Mouse (Mus musculus): ENCODE measurements around the gene Trak1.
"Not testable (repeated sequence)": the region's sequence is repeated elsewhere in the genome, so short reads cannot be mapped to it uniquely, and the experiment has no call there.

Gene Trak1

GRCm38 (mm10) chr9:121423621-121424020 lies 126.3 kb downstream of the Trak1 start:
- CTCF ChIA-PET = no interaction called here

GRCm38 (mm10) chr9:121424281-121425164 lies 127.2 kb downstream of the Trak1 start:
- CTCF ChIA-PET = no interaction called here

GRCm38 (mm10) chr9:121426451-121426850 lies 129.1 kb downstream of the Trak1 start:
- CTCF ChIA-PET = no interaction called here

- CTCF ChIA-PET = no interaction called here
Observed at GRCm38 (mm10) chr9:121426902-121427301, 129.6 kb downstream of the Trak1 start.

- CTCF ChIA-PET = no interaction called here
Observed at GRCm38 (mm10) chr9:121429592-121429991, 132.3 kb downstream of the Trak1 start.

GRCm38 (mm10) chr9:121430379-121430778 lies 133.1 kb downstream of the Trak1 start:
- CTCF ChIA-PET = no interaction called here

- CTCF ChIA-PET = no interaction called here
Observed at GRCm38 (mm10) chr9:121433745-121434528, 136.6 kb downstream of the Trak1 start.

- CTCF ChIA-PET = interaction anchor here (0.6 kb wide), 1 partner anchor 484 kb away, joined by 7 read pairs; no protein-coding TSS in a partner anchor
Observed at GRCm38 (mm10) chr9:121435332-121435956, 138.1 kb downstream of the Trak1 start.

GRCm38 (mm10) chr9:121436501-121436900 lies 139.2 kb downstream of the Trak1 start:
- CTCF ChIA-PET = no interaction called here

- CTCF ChIA-PET = no interaction called here
Observed at GRCm38 (mm10) chr9:121442145-121442544, 144.8 kb downstream of the Trak1 start.

GRCm38 (mm10) chr9:121443696-121444366 lies 146.5 kb downstream of the Trak1 start:
- CTCF ChIA-PET = no interaction called here

GRCm38 (mm10) chr9:121444367-121444707 lies 147.0 kb downstream of the Trak1 start:
- CTCF ChIA-PET = no interaction called here

GRCm38 (mm10) chr9:121445364-121445763 lies 148.1 kb downstream of the Trak1 start:
- CTCF ChIA-PET = no interaction called here

GRCm38 (mm10) chr9:121446431-121446831 lies 149.1 kb downstream of the Trak1 start:
- CTCF ChIA-PET = no interaction called here

GRCm38 (mm10) chr9:121452342-121452942 lies 155.1 kb downstream of the Trak1 start:
- CTCF ChIA-PET = not testable (repeated sequence)

- CTCF ChIA-PET = no interaction called here
Observed at GRCm38 (mm10) chr9:121454891-121455290, 157.6 kb downstream of the Trak1 start.

GRCm38 (mm10) chr9:121456739-121457515 lies 159.6 kb downstream of the Trak1 start:
- CTCF ChIA-PET = interaction anchor here (0.5 kb wide), 1 partner anchor 21 kb away, joined by 6 read pairs; no protein-coding TSS in a partner anchor

GRCm38 (mm10) chr9:121458466-121458865 lies 161.2 kb downstream of the Trak1 start:
- CTCF ChIA-PET = no interaction called here

GRCm38 (mm10) chr9:121459950-121460349 lies 162.6 kb downstream of the Trak1 start:
- CTCF ChIA-PET = no interaction called here

GRCm38 (mm10) chr9:121460527-121460926 lies 163.2 kb downstream of the Trak1 start:
- CTCF ChIA-PET = interaction anchor here (0.8 kb wide), 1 partner anchor 177 kb away, joined by 4 read pairs; no protein-coding TSS in a partner anchor

- CTCF ChIA-PET = interaction anchor here (0.7 kb wide), 1 partner anchor 207 kb away, joined by 4 read pairs; no protein-coding TSS in a partner anchor
Observed at GRCm38 (mm10) chr9:121467460-121467859, 170.2 kb downstream of the Trak1 start.
